Mouse (Mus musculus) duodenum, adult 2 months (tissue): ENCODE measurements around the gene Gm3952. TPM values are rescaled to one million over a fixed set of nuclear protein-coding genes. Genes with fewer than 3 reads are reported as not detected.

Experiments used
- polyA plus RNA-seq: library from polyadenylated mRNA; depleted of rRNA; stranded (reverse); fragments of >200 nt; gene quantifications from 2 replicates; pipeline ENCODE4 v1.2.3, GENCODE M21; 2012; ENCODE audit warnings: low replicate concordance; rRNA removed

The Gm3952 gene
- not detected in 2 replicates for polyA plus RNA-seq

GRCm38 (mm10) chr8:128798594-128798993, at the start of gene Gm3952:
Gene Gm3952, minus strand, starts transcription at chr8:128798694.

Other genes starting within 250 kb of the Gm3952 start
- 10.1 and 10.5 TPM in 2 replicates for gene Itgb1, start 113.0 kb downstream of the Gm3952 start, polyA plus RNA-seq